Mouse (Mus musculus): ENCODE measurements around the gene 6430531B16Rik.

Gene 6430531B16Rik

DNA sequence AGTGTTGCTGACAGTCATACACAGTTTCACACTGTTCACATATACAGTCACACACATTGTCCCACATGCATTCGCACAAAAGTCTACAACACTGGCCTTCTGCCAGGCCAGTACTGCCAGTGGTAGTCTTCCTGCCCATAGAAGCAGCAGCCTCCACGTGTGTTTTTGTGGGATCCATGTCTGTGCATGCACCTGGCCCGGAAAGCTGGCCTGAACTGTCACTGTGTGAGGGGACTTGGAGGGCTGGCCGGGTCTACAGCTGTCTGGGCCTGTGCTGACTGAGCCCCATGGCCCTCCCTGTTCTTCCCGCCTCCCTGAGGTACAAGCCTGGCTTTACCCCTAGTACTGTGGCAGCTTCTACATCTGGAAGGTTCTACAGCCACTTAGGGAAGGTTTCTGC, 7.6 kb downstream of the 6430531B16Rik start:
- DNase-seq (ENCODE audit: low spot score in 2 of 2): no peak

DNA sequence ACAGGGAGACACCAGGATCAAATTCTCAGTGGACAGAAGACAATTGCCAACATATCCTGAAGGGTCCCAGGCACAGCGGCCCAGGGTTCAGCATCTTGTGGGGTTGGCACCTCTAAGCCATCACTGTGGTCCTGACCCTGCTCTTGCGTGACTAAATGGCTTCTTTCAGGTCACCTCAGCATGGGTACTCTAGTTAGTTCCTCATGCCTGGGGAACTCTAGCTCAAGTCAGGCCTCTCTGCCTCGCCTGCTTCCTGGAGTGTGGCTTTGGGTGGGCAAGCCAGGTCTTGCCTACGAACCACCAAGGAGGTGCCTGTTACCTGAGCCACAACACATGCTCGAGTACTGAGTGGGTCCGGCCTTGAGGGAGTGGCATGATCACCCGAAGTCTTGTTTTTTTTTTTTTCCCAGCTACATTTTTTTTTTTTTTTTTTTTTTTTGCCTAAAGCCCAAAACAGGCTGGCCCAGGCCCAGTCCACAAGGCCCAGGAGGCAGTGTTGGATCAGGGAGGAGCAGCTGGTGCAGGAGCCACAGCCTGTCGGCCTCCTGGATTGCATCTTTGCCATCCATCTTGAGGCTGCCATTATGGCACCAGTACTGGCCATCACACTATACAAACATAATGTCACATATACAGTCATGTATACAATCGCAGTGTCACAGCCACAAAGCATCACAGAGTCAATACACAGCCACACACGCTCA, 8.2 kb downstream of the 6430531B16Rik start:
- DNase-seq (ENCODE audit: low spot score in 2 of 2): no peak

DNA sequence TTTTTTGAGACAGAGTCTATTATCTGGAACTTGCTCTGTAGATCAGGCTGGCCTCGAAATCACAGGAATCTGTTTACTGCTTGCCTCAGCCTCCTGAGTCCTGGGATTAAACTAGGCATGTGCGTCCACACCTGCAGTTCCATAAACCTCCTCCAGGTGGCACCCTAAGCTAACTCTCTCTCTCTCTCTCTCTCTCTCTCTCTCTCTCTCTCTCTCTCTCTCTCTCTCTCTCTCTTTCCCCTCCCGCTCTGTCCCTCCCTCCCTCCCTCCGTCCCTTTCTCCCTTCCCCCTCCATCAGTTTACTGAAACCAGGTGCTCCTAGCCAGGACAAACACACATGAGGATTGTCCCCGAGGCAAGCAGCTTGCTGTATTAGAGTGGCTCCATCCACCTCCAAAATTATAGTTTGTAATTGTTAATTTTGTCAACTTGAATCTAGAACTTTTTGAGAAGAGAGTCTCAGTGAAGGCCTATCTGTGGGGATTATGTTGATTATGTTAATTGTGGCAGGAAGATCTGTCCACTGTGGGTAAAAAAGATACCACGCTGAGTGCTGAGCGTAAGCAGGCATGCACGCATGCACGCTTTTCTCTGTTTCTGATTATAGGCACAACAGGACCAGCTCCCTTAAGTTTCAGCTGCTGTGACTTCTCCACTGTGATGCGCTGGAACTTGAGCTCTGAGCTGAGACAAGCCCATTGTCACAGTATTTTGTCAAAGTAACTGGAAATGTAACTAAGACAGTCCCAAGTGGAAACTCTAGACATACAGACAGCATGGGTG, 9.0 kb downstream of the 6430531B16Rik start:
- peak; percentile 83 to 93 for DNase-seq (ENCODE audit: low spot score in 2 of 2)

DNA sequence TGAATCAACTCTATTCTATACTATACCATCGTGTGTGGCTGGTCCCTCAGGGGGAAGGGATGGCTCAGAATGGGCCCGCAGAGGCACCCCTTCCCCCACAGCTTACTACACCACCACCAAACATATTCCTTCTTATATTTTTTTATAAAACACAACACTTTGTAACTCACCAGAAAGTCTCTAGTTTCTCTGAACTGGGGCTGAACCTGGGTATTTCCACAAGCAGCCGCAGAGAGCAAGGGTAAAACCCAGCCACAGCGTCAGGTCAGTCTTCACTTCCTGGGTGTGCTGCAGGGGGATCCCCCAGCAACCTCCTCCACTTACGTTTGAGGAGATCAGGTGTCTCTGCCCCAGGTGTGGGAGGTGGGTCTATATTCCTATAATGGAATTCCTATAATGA, 10.1 kb downstream of the 6430531B16Rik start:
- DNase-seq (ENCODE audit: low spot score in 2 of 2): no peak

DNA sequence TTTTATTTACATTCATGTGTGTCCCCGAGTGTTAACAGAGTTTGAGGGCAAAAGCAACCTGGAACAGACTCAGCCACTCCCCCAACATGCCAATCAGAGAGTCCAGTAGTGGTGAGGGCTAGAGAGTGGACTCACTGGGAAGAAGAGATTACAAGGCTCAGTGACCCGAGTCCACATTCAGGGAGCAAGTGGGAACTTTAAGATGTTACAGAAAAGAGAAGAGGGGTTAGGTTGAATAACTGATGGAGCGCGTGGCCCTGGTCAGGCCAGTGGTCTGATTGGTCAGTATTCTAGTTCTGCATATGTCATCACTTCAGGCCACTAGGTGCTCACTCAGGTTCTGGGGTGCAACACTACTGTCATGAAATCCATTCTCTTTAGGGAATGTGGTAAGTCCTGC, 11.4 kb downstream of the 6430531B16Rik start:
- no peak for DNase-seq (ENCODE audit: low spot score in 2 of 2)

DNA sequence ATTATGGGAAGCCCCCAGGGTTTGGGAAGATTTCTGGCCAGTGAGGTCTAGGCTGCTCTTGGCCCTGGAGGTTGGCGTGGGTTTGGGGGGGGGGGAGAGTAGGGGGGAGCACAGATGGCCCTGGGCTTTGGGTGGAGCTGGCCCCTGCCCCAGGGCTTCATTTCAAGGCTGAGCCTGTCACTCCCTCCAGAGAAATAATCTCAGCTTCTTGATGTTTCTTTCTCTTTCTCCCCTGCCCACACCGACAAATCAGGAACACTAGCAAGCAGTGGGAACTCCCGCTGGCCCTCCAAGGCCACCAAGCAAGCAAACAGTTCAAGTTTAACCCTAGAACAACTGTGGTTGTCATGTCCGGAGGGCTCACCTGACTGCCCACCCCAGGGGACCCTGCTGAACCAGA, 14.7 kb downstream of the 6430531B16Rik start:
- no peak for DNase-seq (ENCODE audit: low spot score in 2 of 2)

DNA sequence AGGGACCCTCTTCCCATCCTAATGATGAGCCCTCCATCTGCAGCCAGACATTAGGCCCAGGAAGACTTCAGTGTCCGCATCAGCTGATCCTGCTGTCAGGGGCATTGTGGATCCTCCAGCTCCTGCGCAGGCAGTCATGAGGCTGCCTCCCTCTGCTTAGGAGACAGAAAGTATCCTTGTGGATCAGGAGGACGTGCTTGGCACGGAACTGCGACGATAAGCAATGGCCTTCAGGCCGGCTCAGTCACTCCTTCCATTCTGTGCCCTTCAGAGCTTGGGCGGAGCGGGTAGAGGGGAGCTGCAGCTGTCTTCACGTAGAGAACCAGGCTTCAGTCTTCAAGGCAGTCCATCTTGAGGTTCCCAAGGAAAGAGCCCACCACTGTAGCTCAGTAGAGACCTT, 17.4 kb downstream of the 6430531B16Rik start:
- DNase-seq (ENCODE audit: low spot score in 2 of 2): no peak

DNA sequence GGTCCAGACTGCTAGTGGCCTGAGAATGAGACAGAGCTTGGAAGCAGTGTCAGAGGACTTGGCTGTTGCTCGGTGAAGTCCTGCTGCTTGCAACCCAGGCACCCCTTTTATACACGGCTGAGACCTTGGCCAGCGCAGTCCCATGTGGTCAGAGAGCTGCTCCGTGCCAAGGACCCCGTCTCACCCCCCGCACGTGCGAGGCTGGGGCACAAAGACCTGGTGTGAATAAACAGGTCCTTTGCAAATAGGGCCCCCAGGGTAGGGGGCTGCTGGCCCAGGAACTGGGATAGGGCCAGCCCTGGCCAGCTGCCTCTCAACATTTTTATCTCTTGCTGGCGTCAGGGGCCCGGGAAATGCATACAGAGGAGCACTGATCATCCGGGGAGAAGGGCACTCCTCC, 20.6 kb downstream of the 6430531B16Rik start:
- DNase-seq (ENCODE audit: low spot score in 2 of 2): no peak

DNA sequence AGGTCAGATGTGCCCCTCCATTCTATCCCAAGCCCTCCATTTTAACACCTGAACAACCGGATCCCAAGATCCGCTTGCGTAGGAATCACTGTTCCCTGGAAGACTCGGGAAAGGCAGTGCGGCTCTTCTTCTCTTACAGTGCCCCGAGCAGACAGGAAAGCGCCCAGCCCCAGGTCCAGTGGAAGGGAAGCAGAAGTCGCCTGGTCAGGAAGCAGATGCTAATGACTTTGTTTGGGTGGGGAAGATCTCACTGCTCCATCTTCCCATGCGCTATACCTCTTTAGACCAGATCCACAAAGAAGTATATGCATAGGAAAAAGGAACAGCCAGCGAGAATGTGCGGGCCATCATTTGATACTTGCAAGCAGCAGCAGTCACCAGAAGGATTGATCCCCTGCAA, 21.1 kb downstream of the 6430531B16Rik start:
- DNase-seq (ENCODE audit: low spot score in 2 of 2): no peak

DNA sequence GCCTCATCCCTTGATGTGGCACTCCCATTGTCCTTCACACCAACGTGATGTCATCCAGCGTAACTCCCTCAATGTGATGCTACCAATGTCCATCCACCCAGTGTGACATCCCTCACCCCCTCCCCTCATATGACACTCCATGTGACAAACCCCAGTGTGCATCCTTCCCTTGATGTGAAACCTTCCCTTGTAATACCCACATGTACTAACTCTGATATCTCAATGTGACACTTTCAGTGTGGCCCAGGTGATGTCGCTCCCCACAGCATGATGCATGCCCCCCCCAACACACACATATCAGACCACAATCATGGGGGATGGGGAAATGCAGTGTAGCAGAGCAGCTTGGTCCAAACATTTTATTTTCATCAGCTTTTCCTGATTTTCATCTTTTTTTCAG, 21.9 kb downstream of the 6430531B16Rik start:
- DNase-seq (ENCODE audit: low spot score in 2 of 2): no peak

DNA sequence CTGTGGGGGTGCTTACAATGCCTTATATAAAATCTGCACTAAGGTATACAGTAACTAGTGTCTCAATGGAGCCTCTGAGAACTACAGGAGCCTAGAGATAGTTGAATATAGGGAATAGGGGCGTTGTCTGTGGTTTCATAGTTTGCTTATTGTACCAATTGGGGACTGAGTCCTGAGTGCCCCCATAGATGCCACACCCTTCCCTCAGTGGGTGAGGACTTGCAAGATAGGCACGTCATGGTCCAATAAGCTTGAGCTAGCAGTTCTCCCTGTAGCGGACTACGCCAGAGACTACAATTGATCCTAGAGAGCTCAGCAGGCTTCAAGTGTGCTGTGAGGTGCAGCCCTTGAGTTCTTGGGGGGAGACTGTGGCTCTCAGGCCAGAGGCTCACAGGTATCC, 23.1 kb downstream of the 6430531B16Rik start:
- DNase-seq (ENCODE audit: low spot score in 2 of 2): no peak

DNA sequence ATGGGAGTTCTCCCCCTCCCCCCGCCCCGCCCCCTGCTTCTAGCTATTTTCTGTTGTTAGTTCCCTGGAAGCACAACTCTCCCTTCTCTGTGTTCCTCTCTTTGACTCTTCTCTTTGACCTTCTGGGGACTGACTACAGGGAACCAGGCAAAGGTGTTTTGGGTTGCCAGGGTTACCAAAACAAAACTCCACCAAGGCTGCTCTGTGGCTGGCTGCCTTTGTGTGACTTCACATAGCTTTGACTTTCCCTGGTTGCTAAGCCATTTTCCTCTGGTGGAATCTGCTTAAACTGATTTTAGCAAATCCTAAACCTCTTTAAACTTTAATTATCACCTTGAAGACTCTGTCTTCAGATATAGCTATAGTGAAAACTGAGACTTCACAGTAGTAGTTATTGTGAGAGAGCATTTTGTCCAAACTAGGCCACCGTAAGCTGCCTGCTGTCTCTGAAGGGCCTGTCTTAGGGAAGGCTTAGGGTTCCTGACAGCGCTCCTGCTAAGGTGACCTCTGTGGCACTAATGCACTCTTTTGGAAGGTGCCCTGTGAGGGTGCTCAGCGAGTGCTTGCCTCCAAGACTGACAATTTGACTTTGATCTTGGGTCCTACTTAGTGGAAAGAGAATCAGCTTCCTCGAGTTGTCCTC, 26.4 kb downstream of the 6430531B16Rik start:
- no peak for DNase-seq (ENCODE audit: low spot score in 2 of 2)

DNA sequence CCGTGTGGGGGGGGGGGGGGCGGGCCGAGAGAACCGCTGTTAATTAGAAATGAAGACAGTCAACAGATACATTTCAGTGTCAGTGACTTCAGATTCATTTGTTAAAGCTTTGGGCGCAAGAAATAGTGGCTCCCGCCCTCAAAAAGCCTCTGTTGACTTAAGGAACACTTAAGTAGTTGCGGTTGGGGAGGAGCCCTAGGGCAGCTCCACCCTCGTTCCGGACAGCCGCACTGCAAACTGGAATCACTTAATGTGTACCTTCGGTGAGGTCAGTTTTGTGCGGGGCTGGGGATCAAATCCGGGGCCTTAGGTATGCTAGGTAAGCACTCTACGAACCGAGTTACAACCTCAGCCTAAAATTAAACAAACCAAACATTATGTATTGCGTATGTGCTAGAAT, 27.5 kb downstream of the 6430531B16Rik start:
- no peak for DNase-seq (ENCODE audit: low spot score in 2 of 2)

DNA sequence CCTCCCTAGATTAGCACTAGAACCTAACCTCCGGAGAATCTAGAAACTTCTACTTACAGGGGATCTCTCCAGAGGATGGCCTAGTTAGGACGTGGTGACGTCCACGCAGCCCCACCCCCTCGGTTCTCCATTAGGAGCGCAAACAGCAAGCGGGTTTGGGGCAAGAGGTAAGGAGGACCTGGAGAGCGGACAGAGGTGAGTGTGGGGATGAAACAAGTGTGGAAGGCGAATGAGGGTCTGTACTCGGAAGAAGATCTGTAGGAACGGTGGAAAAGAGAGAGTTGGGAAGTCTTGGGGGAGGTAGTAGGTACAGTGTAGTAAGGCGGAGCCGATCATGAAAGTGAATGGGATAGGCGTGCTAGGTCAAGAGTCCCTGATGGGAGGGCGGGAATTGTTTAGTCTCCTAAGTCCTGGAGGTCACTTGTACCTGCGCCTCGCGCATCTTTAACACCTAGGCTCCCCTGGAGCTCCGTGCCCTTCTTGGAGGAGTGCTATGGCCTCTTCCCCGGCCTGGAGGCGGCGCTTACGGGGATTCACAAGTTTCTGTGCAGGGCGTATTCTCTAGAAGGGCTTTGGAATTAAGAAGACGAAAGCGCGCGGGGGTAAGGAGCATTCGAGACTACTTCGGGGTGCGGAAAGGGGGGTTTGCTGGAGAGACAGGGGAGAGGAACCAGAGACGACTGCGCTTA, 28.1 kb downstream of the 6430531B16Rik start:
- DNase-seq (ENCODE audit: low spot score in 2 of 2): no peak

DNA sequence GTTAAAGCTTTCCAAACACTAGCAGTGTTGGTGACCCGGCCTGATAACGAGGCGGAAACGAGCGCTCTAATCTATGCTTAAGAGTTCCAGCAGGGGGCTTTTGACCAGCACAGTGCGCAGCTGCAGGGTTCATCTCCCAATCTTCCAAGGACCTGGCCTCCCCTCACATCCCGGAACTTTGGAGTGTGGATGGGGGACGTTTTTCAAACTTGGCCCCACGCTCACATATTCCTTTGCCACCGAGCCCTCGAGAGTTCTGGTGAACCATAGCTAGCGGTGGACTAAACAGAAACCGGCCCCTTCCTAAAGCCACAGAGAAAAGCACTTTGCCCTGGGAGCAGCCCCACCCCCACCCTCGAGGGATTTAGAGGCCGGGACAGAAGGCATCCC, 28.7 kb downstream of the 6430531B16Rik start:
- DNase-seq (ENCODE audit: low spot score in 2 of 2): no peak

DNA sequence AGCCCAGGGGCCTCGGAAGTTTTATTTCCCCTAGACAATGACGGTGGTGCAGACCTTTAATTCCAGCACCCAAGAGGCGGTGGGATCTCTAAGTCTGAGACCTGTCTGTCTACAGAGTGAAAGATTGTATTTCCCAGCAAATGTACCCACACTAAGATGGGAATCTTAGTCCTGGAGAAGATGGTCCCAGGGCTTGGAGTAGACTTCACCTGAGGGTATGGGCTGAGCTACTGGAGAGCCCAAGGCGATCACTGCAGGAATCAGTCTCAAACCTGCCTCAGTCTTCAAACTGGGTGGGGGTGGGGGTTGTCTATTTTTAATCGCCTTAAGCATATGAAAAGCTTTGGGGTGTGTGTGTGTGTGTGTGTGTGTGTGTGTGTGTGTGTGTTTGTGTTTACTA, 32.5 kb downstream of the 6430531B16Rik start:
- no peak for DNase-seq (ENCODE audit: low spot score in 2 of 2)

DNA sequence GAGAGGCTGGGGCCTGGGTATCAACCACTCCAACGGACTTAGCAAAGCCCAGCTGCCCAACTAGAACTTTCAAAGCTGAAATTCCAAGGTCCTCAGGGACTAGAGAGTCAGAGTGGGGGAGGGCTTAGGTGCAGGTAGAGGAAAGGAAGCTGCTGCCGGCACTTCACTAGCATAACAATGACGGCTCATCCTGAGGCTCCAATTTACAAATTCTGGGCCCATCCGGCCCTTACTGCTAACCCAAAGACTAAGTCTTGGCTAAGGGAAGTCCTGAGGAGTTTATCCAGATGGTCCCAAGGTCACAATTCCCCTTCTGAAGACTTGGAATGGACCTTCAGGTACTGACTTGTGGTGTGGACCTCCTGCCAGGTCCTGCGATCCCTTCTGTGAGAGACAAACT, 33.0 kb downstream of the 6430531B16Rik start:
- no peak for DNase-seq (ENCODE audit: low spot score in 2 of 2)

DNA sequence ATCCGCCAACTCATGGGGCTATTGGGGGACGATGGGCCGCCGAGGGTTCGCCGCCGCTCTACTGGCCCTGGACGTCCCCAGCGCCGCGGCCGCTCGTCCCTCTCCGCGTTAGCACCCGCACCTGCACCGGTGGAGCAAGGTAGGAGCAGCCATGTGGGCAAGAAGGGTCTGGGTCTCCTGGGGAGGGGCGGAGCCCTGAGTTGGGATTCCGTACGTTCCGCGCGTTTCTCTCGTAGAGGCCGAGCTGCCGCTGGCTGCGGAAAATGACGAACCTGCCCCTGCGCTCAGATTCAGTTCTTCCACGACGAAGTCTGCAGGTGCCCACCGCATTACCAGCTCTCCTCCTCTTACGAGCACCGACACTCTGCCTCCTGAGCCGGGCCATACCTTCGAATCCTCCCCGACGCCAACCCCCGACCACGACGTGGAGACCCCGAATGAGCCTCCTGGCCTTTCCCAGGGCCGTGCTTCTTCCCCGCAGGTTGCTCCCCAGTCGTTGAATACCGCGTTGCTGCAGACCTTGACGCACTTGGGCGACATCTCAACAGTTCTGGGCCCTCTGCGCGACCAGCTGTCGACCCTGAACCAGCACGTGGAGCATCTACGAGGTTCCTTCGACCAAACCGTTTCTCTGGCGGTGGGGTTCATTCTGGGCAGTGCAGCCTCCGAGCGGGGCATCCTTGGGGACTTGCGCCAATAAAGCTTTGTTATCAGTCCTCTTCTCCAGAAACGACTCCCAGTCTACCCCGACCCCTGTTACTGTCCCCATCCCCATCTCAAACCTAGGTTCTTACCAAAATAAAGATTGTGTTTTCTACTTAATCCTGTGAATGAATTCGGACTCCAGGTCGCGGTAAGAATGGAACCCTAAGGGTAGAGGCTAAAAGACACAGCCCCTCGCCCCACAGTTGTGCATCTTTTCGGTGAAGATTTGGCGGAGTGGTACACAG, 34.0 kb downstream of the 6430531B16Rik start:
- DNase-seq (ENCODE audit: low spot score in 2 of 2): no peak

DNA sequence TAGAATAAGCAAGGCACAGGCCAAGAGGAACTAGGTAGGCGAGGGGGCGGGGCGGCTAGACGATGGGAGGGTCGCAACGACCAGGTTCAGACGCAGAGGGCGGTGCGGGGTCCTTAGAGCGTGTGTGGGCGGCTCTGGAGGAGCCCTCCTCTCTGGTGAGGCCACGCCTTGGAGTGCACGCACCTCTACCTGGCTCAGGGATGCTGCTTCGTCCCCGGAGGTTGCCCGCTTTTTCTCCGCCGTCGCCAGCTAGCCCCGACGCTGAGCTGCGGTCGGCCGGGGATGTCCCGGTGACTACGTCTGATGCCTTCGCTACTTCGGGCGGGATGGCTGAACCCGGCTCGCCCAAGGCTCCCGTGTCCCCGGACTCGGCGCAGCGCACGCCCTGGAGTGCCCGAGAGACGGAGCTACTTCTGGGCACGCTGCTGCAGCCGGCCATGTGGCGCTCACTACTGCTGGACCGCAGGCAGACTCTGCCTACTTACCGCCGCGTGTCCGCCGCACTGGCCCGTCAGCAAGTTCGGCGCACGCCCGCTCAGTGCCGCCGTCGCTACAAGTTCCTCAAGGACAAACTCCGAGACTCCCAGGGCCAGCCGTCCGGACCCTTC, 34.8 kb downstream of the 6430531B16Rik start, which contains the start of gene Utf1:
TSS of gene Utf1 (plus strand) at position 116 of the 608 bp plus-strand sequence.
- peak in 1 of 2 experiments; percentile 20 for DNase-seq (ENCODE audit: low spot score in 2 of 2)

DNA sequence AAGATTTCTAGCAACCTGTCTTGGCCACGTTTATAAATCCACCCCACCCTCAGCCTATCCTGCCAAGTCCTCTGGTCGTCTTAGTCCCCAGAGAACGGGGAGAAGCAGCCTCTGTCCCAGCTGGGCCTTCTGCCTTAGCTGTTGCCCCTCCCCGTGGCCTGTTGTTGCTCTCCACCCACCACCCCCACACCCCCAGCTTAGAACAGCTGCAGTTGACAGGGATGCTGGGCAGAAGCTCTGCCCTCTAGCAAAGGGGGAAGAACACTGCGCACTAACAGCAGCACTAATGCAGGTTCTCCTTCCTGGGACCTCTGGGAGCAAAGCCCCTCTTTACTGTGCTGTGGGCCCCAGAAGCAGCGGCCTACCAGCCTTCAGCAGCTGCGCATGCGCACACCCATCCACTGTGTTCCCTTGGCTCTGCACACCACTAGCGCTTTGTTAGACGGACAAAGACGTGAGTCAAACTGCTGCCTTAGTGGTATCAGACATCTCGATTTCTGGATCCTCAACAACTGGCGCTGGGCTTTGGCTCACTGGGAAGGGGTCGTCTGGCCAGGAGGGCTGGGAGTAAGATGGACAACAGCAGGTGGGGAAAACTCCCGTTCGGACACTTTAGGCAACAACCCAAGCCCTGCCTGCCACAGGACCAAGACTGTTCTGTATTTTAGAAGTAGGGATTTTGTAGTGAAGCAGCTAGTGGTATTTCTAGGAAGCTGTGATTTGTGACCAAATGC, 37.9 kb downstream of the 6430531B16Rik start:
- no peak for DNase-seq (ENCODE audit: low spot score in 2 of 2)

Measured in frontal cortex, postnatal 36 days (tissue).